Mouse (Mus musculus): ENCODE data around the gene Cyp1b1. TPM values are rescaled to one million over a fixed set of nuclear protein-coding genes. Genes with fewer than 3 reads are reported as not detected.

Gene Cyp1b1
- total and polyA plus RNA-seq, 3 experiments: not detected

GRCm38 (mm10) chr17:79695541-79695940, 19.3 kb downstream of the Cyp1b1 start:
- Histone ChIP-seq H3K27ac (ENCODE audit: control insufficient read depth, low read depth, low read length) (no peak overlapping the region), H3K36me3 (ENCODE audit: control insufficient read depth in 1 of 2, insufficient read depth in 2 of 2, low read length in 2 of 2) (no peaks in the 10 kb centered on the region), H3K9me3 (replicated peaks; ENCODE audit: insufficient read depth, low read length) (no peaks in the 10 kb centered on the region), H3K4me1 (ENCODE audit: control insufficient read depth in 1 of 2, insufficient read depth in 2 of 2, low read length in 2 of 2) (no peaks in the 10 kb centered on the region), H3K4me3 (ENCODE audit: control insufficient read depth in 1 of 2, insufficient read depth in 1 of 2, low read depth in 2 of 2, low read length in 2 of 2) (no peak overlapping the region), H3K9ac (ENCODE audit: control insufficient read depth, low read depth, low read length, poor library complexity, severe bottlenecking) (no peak overlapping the region), H3K79me2 (ENCODE audit: control insufficient read depth, insufficient read depth, low read length, poor library complexity) (no peaks in the 10 kb centered on the region), H3K27me3 (ENCODE audit: control insufficient read depth in 1 of 2, insufficient read depth in 2 of 2, low read length in 2 of 2) (no peaks in the 10 kb centered on the region; a peak in 1 of 4 replicates)
- TF ChIP-seq RCOR1 (IDR thresholded peaks at IDR 0.05; ENCODE audit: low read depth, low read length): no peak
- TF ChIP-seq EP300 (IDR thresholded peaks at IDR 0.05; ENCODE audit: low read depth in 1 of 2, low read length in 2 of 2): no peak
- TF ChIP-seq NRF1 (IDR thresholded peaks at IDR 0.05; ENCODE audit: insufficient read depth, low read depth, low read length, poor library complexity, severe bottlenecking): no peak
- TF ChIP-seq GABPA (IDR thresholded peaks at IDR 0.05; ENCODE audit: low read depth, low read length): no peak
- TF ChIP-seq TAL1 (IDR thresholded peaks at IDR 0.05; ENCODE audit: low read length): no peak
- no peak for TF ChIP-seq MXI1 (IDR thresholded peaks at IDR 0.05; ENCODE audit: low read depth, low read length)
- no peak for TF ChIP-seq BHLHE40 (IDR thresholded peaks at IDR 0.05; ENCODE audit: borderline replicate concordance, low read depth, low read length)
- TF ChIP-seq MEF2A (IDR thresholded peaks at IDR 0.05; ENCODE audit: extremely low read depth, insufficient replicate concordance, low read depth, low read length, poor library complexity, severe bottlenecking): no peak
- TF ChIP-seq HCFC1 (IDR thresholded peaks at IDR 0.05; ENCODE audit: low read depth, low read length): no peak
- TF ChIP-seq UBTF (IDR thresholded peaks at IDR 0.05; ENCODE audit: borderline replicate concordance, insufficient read depth, low read depth, low read length): no peak
- TF ChIP-seq JUND (IDR thresholded peaks at IDR 0.05; ENCODE audit: low read depth, low read length): no peak
- TF ChIP-seq GATA1 (IDR thresholded peaks at IDR 0.05; ENCODE audit: low read depth, low read length): no peak
- no peak for TF ChIP-seq KAT2A (conservative IDR thresholded peaks at IDR 0.05; ENCODE audit: low read depth, low read length)
- TF ChIP-seq ZKSCAN1 (IDR thresholded peaks at IDR 0.05; ENCODE audit: low read depth, low read length): no peak
- TF ChIP-seq POLR2AphosphoS2 (IDR thresholded peaks at IDR 0.05; ENCODE audit: low read length): no peak
- no peak for TF ChIP-seq MAFK (IDR thresholded peaks at IDR 0.05; ENCODE audit: borderline replicate concordance, low read depth, low read length)
- TF ChIP-seq TCF12 (IDR thresholded peaks at IDR 0.05; ENCODE audit: low read depth, low read length): no peak
- DNase-seq (ENCODE audit: low read depth, low spot score): no peak

GRCm38 (mm10) chr17:79695106-79695505, 19.8 kb downstream of the Cyp1b1 start:
- no peaks in the 10 kb centered on the region for H3K9me3 ChIP-seq (replicated peaks; ENCODE audit: insufficient read depth, low read length)
- H3K4me1 ChIP-seq (ENCODE audit: control insufficient read depth in 1 of 2, insufficient read depth in 2 of 2, low read length in 2 of 2): no peaks in the 10 kb centered on the region
- H3K36me3 ChIP-seq (ENCODE audit: control insufficient read depth in 1 of 2, insufficient read depth in 2 of 2, low read length in 2 of 2): no peaks in the 10 kb centered on the region
- no peak for DNase-seq (ENCODE audit: low read depth, low spot score)
- TF ChIP-seq CHD1 (IDR thresholded peaks at IDR 0.05; ENCODE audit: low read depth, low read length) (no peak), MYC (IDR thresholded peaks at IDR 0.05; ENCODE audit: low read depth, low read length) (no peak), ETS1 (IDR thresholded peaks at IDR 0.05; ENCODE audit: low read depth, low read length) (no peak), RAD21 (IDR thresholded peaks at IDR 0.05; ENCODE audit: low read depth, low read length) (no peak), RCOR1 (IDR thresholded peaks at IDR 0.05; ENCODE audit: low read depth, low read length) (no peak), SMC3 (IDR thresholded peaks at IDR 0.05; ENCODE audit: low read depth, low read length) (no peak), GABPA (IDR thresholded peaks at IDR 0.05; ENCODE audit: low read depth, low read length) (no peak), TBP (IDR thresholded peaks at IDR 0.05; ENCODE audit: low read depth, low read length) (no peak), NELFE (IDR thresholded peaks at IDR 0.05; ENCODE audit: low read depth, low read length) (no peak), POLR2AphosphoS5 (IDR thresholded peaks at IDR 0.05; ENCODE audit: borderline replicate concordance, low read depth, low read length) (no peak), NRF1 (IDR thresholded peaks at IDR 0.05; ENCODE audit: insufficient read depth, low read depth, low read length, poor library complexity, severe bottlenecking) (no peak), USF2 (IDR thresholded peaks at IDR 0.05; ENCODE audit: borderline replicate concordance in 1 of 2, insufficient read depth in 1 of 2, low read depth in 1 of 2, low read length in 2 of 2) (no peak), EP300 (IDR thresholded peaks at IDR 0.05; ENCODE audit: low read depth in 1 of 2, low read length in 2 of 2) (no peak), BHLHE40 (IDR thresholded peaks at IDR 0.05; ENCODE audit: borderline replicate concordance, low read depth, low read length) (no peak), CHD2 (IDR thresholded peaks at IDR 0.05; ENCODE audit: low read length) (no peak), GATA1 (IDR thresholded peaks at IDR 0.05; ENCODE audit: low read depth, low read length) (no peak), POLR2AphosphoS2 (IDR thresholded peaks at IDR 0.05; ENCODE audit: low read length) (no peak), MAX (IDR thresholded peaks at IDR 0.05; ENCODE audit: low read length) (no peak)
- H3K27me3 ChIP-seq (ENCODE audit: control insufficient read depth in 1 of 2, insufficient read depth in 2 of 2, low read length in 2 of 2): no peaks in the 10 kb centered on the region; a peak in 1 of 4 replicates
- H3K27ac ChIP-seq (ENCODE audit: control insufficient read depth, low read depth, low read length): no peak overlapping the region
- no peak overlapping the region for H3K4me3 ChIP-seq (ENCODE audit: control insufficient read depth in 1 of 2, insufficient read depth in 1 of 2, low read depth in 2 of 2, low read length in 2 of 2)
- H3K79me2 ChIP-seq (ENCODE audit: control insufficient read depth, insufficient read depth, low read length, poor library complexity): no peaks in the 10 kb centered on the region
- no peak overlapping the region for H3K9ac ChIP-seq (ENCODE audit: control insufficient read depth, low read depth, low read length, poor library complexity, severe bottlenecking)
